Mouse (Mus musculus) left cerebral cortex, adult 2 months (tissue): Measurements from ENCODE around the gene Miga2. TPM values are rescaled to one million over a fixed set of nuclear protein-coding genes. Genes with fewer than 3 reads are reported as not detected.

Source experiments
- DNase-seq, 2 experiments: peaks; one replicate each; pipeline ENCODE4 v3.0.0; 2021 to 2022; ENCODE audit warnings: low spot score in 2 of 2, mixed read lengths in 1 of 2; ENCODE audit errors: extremely low spot score in 1 of 2
- H3K27ac ChIP-seq: fragments of 200-600 bp; 2 replicates; pipeline ENCODE4 v1.8.1; 2022
- H3K4me3 ChIP-seq: fragments of 200-600 bp; 2 replicates; pipeline ENCODE4 v1.8.1; 2022
- CTCF ChIP-seq: fragments of 200-600 bp; IDR thresholded peaks from 2 replicates; pipeline ENCODE4 v1.8.1; 2022; ENCODE audit warnings: antibody characterized with exemption, mild to moderate bottlenecking, moderate library complexity
- intact Hi-C: fragments of 180-260 bp; cut with DNase I; formaldehyde crosslinking; loops from one replicate; pipeline ENCODE4 v1.15.1; 2025
- total RNA-seq, 2 experiments: library from RNA; stranded (reverse); gene quantifications; 2 replicates each; pipeline ENCODE4 v1.2.3; 2021

Gene Miga2
- total RNA-seq, 2 experiments from 2014 or later = 120 to 138 TPM

GRCm38 (mm10) chr2:30402843-30403242 lies 38.8 kb downstream of the Miga2 start:
- no peak for DNase-seq
- intact Hi-C loops = no loop called here
- Histone ChIP-seq H3K27ac (no peak overlapping the region; the same call in 1 of the 2 replicates), H3K4me3 (no peak overlapping the region)
- TF ChIP-seq CTCF = no peak

GRCm38 (mm10) chr2:30403870-30404269 lies 39.8 kb downstream of the Miga2 start:
- DNase-seq = no peak
- no peak overlapping the region for H3K27ac ChIP-seq
- TF ChIP-seq CTCF = peak; percentile 38
- H3K4me3 ChIP-seq = no peak overlapping the region
- intact Hi-C loops = no loop called here

- Histone ChIP-seq H3K4me3 (no peak overlapping the region), H3K27ac (no peak overlapping the region)
- no peak for TF ChIP-seq CTCF
- intact Hi-C loops = no loop called here
- no peak for DNase-seq
Observed at GRCm38 (mm10) chr2:30407221-30407620, 43.2 kb downstream of the Miga2 start.

- TF ChIP-seq CTCF = no peak
- no peak overlapping the region for H3K4me3 ChIP-seq
- intact Hi-C loops = no loop called here
- no peak overlapping the region for H3K27ac ChIP-seq
- DNase-seq = no peak
Observed at GRCm38 (mm10) chr2:30407778-30408177, 43.7 kb downstream of the Miga2 start.

GRCm38 (mm10) chr2:30408452-30409100 lies 44.5 kb downstream of the Miga2 start:
- no peak for DNase-seq
- Histone ChIP-seq H3K4me3 (no peak overlapping the region), H3K27ac (no peak overlapping the region)
- TF ChIP-seq CTCF = no peak
- intact Hi-C loops = no loop called here

GRCm38 (mm10) chr2:30409454-30410176 lies 45.6 kb downstream of the Miga2 start:
- no peak overlapping the region for H3K27ac ChIP-seq
- intact Hi-C loops = loop anchor here (5.0 kb wide), 1 partner anchor 47 kb away; the partner anchor contains the start of gene Miga2
- no peak for TF ChIP-seq CTCF
- no peak for DNase-seq
- H3K4me3 ChIP-seq = no peak overlapping the region

GRCm38 (mm10) chr2:30413038-30413973 lies 49.3 kb downstream of the Miga2 start:
- Histone ChIP-seq H3K4me3 (peak overlapping the region; percentile 96), H3K27ac (peak overlapping the region; percentile 99)
- TF ChIP-seq CTCF = peak; percentile 23; the same call in 1 of the 2 replicates
- intact Hi-C loops = loop anchor here (5.0 kb wide), 1 partner anchor 51 kb away; the partner anchor contains the start of gene Miga2
- DNase-seq = peak; percentile 68 to 74

GRCm38 (mm10) chr2:30414101-30414500 lies 50.1 kb downstream of the Miga2 start:
- intact Hi-C loops = loop anchor here (5.0 kb wide), 1 partner anchor 52 kb away; the partner anchor contains the start of gene Miga2
- peak overlapping the region; percentile 99 for H3K27ac ChIP-seq

GRCm38 (mm10) chr2:30414681-30415080 lies 50.6 kb downstream of the Miga2 start:
- DNase-seq = no peak
- intact Hi-C loops = loop anchor here (5.0 kb wide), 1 partner anchor 52 kb away; the partner anchor contains the start of gene Miga2
- Histone ChIP-seq H3K4me3 (peak overlapping the region; percentile 96), H3K27ac (peak overlapping the region; percentile 99)
- TF ChIP-seq CTCF = no peak

More at GRCm38 (mm10) chr2:30414101-30414500, 50.1 kb downstream of the Miga2 start:
- H3K4me3 ChIP-seq = peak overlapping the region; percentile 96
- TF ChIP-seq CTCF = no peak
- no peak for DNase-seq

- intact Hi-C loops = no loop called here
- Histone ChIP-seq H3K27ac (peak within 1 kb of the TSS; percentile 99), H3K4me3 (peak within 1 kb of the TSS; percentile 96)
- peak; percentile 90 to 92 for DNase-seq
- no peak for TF ChIP-seq CTCF
Observed at GRCm38 (mm10) chr2:30415157-30415935, 51.3 kb downstream of the Miga2 start, which contains the start of gene Crat. Crat (minus strand) TSS chr2:30415813.
